Mouse (Mus musculus): Measurements from ENCODE around the gene Otub1. TPM values are rescaled to one million over a fixed set of nuclear protein-coding genes. Genes with fewer than 3 reads are reported as not detected.

Gene Otub1
- total RNA-seq, 2 experiments from 2014 or later = 8.2 to 25.6 TPM

GRCm38 (mm10) chr19:7212216-7212615 is 6.1 kb upstream of the Otub1 start:
- no peak for ATAC-seq (replicated peaks; ENCODE audit: low FRiP score, poor library complexity, severe bottlenecking)

- no peak for ATAC-seq (replicated peaks; ENCODE audit: low FRiP score, poor library complexity, severe bottlenecking)
Measured at GRCm38 (mm10) chr19:7209907-7210646, 4.0 kb upstream of the Otub1 start.

DNA sequence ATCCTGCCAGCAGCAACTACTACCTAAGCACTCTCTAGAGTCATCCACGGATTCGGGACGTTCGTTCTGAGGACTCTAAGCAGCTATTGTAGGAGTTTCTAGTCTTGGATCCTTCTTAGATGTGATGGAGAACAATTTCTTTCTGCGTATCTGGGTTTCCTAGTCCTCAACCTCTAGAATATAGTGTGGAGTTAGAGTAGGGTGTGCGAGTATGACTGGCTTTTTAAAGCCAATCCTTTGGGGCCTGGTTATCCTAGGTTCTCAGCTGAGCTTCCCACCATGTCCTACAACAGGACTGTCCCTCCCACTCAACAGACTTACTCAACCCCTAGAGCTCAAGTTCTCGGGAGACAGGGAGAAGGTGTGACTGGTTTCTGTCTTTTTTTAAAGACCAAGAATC is 790 bp downstream of the Otub1 start:
- no peak for ATAC-seq (replicated peaks; ENCODE audit: low FRiP score, poor library complexity, severe bottlenecking)

GRCm38 (mm10) chr19:7204898-7205297 is 1.2 kb downstream of the Otub1 start:
- no peak for ATAC-seq (replicated peaks; ENCODE audit: low FRiP score, poor library complexity, severe bottlenecking)

- ATAC-seq (replicated peaks; ENCODE audit: low FRiP score, poor library complexity, severe bottlenecking) = no peak
Measured at GRCm38 (mm10) chr19:7200427-7200826, 5.7 kb downstream of the Otub1 start.

GRCm38 (mm10) chr19:7199089-7199488 is 7.0 kb downstream of the Otub1 start:
- no peak for ATAC-seq (replicated peaks; ENCODE audit: low FRiP score, poor library complexity, severe bottlenecking)

- no peak for ATAC-seq (replicated peaks; ENCODE audit: low FRiP score, poor library complexity, severe bottlenecking)
Measured at GRCm38 (mm10) chr19:7197445-7197844, 8.7 kb downstream of the Otub1 start.

DNA sequence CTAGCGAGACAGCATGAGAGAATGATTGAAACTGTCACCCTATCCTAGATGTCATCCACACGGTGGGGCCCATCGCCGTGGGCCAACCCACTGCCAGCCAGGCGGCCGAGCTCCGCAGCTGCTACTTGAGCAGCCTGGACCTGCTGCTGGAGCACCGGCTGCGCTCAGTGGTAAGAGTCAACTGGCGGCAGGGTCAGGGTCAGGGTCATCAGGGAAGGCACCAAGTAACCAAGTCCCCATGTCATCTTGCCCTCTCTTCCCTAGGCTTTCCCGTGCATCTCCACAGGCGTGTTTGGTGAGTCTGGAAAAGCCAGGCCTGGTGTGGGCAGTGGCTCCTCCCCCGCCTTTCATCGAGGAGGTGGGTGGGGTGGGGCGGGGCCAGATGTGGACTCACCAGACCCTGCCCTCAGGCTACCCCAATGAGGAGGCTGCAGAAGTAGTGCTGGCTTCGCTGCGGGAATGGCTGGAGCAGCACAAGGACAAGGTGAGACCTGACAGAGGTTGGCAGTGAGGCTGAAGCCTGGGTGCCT is 9.3 kb downstream of the Otub1 start:
- no peak for ATAC-seq (replicated peaks; ENCODE audit: low FRiP score, poor library complexity, severe bottlenecking)

DNA sequence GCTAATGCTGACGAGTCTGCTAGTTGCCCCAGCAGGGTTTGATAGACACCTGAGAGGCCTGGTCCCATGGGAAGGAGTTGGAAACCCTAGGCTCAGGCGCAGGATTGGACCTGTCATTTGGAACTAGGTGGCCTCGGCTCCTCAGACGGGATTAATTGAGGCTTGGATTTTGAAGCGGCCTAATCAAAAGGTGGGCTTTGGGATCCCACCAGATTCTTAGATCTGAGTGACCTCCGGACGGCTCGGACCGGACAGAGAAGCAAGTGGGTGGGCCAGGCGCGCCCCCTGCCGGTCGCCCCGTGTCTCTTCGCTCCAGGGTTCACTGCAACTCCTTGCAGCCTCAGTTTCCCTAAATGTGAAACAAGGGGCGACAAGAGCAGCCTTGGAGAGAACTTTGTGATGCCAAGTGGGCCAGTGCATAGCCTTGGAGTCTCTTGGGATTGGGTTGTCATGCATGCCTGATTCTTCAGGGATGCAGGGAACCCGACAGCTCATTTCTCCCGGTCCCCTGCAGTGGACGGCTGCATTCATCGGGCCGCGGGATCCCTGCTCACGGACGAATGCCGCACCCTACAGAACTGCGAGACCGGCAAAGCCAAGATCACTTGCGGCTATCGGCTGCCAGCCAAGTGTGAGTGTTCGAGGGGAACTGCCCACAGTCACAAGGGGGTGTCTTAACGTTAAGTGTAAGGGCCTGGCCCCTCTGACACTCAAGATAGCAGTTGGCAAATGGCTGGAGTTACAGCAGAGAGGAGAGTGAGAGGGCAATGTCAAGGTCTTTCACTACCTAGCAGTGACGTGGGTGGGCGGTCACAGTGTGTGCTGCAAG is 10.0 kb downstream of the Otub1 start:
- ATAC-seq (replicated peaks; ENCODE audit: low FRiP score, poor library complexity, severe bottlenecking) = 0 out of 2 replicates have a peak, but pooled peaks have one; percentile 58

- no peak for ATAC-seq (replicated peaks; ENCODE audit: low FRiP score, poor library complexity, severe bottlenecking)
Measured at GRCm38 (mm10) chr19:7192561-7192967, 13.6 kb downstream of the Otub1 start.

- ATAC-seq (replicated peaks; ENCODE audit: low FRiP score, poor library complexity, severe bottlenecking) = no peak
Measured at GRCm38 (mm10) chr19:7191639-7192038, 14.5 kb downstream of the Otub1 start.

- no peak for ATAC-seq (replicated peaks; ENCODE audit: low FRiP score, poor library complexity, severe bottlenecking)
Measured at GRCm38 (mm10) chr19:7190986-7191385, 15.1 kb downstream of the Otub1 start.

DNA sequence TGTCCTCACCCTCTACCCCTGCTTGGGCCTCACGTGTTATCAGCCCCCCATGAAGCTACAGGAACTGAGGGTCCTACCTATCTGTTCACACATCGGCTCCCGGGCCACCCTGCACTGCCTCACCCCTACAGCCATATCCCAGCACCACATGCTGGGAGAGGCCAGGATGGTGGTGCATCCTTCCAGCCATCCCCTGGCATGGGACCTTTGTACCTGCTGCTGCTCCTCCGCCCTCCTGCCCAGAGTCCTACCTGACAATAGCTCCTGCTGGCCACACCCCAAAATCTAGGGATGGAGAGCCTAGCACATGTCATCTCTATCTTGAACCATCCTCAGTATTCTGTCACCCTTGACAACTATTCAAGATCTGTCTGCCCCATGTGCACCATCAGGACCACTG is 17.1 kb downstream of the Otub1 start:
- ATAC-seq (replicated peaks; ENCODE audit: low FRiP score, poor library complexity, severe bottlenecking) = no peak

- ATAC-seq (replicated peaks; ENCODE audit: low FRiP score, poor library complexity, severe bottlenecking) = no peak
Measured at GRCm38 (mm10) chr19:7187157-7187556, 19.0 kb downstream of the Otub1 start.

DNA sequence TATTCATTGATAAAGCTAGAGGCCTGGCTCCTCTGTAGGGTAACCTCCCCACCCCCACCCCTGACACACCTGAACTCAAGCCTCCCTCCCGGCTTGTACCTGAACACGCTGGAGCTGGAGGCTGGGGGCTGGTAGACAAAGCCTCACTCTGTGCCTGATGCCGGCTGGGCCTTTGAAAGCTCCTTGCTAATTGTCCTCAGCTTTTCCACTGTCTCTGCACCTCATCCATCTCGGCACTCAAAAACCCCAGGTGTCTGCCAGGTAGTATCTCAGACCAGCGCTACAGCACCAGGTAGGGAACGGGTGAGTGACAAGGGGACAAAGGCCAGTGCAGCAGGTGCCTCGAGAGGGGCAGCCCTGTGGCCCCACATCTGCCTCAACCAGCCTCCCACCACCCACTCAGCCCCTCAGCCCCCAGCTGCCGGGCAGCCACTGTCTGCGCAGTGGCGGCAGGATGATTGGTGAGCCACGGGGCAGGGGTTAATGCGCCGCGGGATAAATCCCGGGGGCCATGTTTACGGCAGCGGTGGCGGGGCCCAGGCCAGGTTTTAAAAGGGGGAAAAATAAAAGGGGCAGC is 20.3 kb downstream of the Otub1 start:
- ATAC-seq (replicated peaks; ENCODE audit: low FRiP score, poor library complexity, severe bottlenecking) = no peak

DNA sequence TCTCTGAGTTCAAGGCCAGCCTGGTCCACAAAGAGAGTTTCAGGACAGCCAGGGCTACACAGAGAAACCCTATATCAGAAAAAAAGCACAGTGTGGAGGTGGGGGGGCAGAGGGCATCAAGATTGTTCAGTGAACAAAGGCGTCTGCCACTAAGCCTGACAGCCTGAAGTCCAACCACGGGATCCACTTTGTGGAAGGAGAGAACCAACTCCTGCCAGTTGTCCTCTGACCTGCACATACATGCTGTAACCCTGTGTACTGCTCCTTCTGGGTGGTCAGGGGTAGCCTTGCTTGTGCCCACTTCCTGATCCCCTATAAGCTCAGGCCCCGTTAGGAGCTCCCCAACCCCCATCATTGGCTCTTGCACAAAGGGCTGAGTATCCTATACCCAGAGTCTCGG is 21.1 kb downstream of the Otub1 start:
- ATAC-seq (replicated peaks; ENCODE audit: low FRiP score, poor library complexity, severe bottlenecking) = no peak

DNA sequence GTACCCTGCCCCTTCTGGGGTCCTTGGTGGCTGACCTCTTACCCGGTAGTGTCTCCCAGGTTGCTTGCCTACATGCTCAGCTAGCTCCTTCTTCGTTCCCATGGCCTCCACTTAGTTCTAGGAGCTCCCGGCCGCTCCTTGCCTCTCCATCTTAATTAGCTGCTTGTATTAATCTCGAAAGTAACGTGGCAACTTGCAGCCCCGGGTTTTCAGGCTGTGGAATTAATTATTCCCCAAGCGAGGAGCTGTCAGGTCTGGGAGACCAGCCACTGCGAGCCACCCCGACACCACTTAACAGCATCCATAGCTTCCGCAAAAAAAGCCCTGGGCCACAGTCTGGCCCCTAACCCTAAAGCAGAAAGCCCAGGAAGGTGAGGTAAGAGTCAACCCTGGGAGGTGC is 22.7 kb downstream of the Otub1 start:
- no peak for ATAC-seq (replicated peaks; ENCODE audit: low FRiP score, poor library complexity, severe bottlenecking)

DNA sequence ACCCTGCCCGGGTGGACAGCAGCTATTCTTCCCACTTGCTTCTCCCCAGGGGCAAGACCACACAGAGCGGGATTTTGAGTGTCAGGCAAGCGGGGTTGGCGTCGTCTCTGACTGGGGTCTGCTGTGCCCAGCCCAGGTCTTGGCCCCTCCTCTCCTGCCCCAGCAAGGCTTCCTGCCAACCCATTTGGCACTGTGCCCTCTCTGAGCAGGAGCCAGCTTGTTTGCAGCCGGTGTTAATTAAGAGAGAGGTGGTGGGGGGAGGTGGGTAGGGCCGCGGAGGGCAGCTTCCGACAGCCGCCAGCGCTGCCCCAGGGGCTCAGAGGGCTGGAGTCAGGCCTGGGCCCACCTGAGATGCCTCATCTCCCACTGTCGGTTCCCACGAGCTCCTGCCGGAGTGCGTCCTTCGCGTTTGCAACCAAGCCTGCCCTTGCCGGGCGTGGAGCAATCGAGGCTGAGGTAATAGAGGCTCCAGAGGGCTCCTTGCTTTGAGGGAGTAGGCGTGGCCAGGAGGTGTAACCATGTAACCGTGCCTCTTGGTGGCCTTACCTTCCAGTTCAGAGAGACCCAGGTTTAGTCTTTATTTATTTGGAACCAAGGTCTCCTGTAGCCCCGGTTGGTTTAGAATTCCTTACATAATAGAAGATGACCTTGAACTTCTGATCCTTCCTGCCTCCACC is 23.7 kb downstream of the Otub1 start:
- no peak for ATAC-seq (replicated peaks; ENCODE audit: low FRiP score, poor library complexity, severe bottlenecking)

DNA sequence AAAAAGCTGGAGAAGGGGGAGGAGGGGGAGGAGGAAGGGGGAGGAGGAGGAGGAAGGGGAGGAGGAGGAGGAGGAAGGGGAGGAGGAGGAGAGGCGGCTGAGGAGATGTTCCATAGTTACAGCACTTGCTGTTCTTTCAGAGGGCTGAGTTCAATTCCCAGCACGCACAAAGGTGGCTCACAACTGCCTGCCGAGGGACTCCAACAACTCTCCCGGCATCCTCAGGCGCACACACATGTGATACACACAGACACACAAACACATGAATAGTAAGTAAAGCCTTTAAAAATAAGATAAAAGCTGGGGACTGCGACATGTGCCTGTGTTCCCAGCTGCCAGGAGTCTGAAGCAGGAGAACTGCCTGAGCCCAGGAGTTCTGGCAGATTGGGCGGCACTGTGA is 24.6 kb downstream of the Otub1 start:
- no peak for ATAC-seq (replicated peaks; ENCODE audit: low FRiP score, poor library complexity, severe bottlenecking)

DNA sequence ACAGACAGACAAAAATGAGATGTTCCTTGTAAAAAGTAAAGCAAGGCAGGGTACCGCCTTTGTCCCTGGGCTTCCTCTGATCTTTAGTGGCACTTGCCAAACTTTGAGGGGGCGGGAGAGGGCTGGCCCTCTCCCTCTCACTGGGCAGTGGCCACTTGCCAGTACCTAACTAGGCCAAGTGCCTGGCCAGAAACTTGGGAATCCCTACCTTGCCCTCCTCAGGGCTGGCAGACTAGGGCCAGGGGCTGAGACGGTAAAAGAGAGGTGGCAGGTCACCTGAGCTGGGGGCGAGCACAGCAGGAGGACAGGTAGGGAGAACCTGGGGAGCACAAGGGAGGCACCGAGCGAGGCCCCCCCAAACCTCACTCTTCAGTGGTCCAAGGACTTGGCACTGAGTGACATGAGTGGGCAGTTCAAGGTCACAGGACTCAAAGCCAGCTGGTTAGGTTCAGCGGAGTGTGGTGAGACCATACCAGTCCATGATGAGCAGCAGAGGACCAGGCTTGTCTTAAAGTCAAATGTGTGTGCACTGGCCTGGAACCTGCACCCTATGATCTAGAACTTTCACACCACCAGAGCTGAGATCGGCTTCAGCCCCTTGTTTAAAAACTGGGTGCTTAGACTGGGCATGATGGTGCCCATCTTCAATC is 25.2 kb downstream of the Otub1 start:
- no peak for ATAC-seq (replicated peaks; ENCODE audit: low FRiP score, poor library complexity, severe bottlenecking)
